Comparison of ENCODE assay signal across 20 mouse cellular contexts in genomic region chr2:32471001-32471680, GRCm38 (mm10). TPM values are rescaled to one million over a fixed set of nuclear protein-coding genes. Genes with fewer than 3 reads are reported as not detected.
DNase-seq lines count a peak whose midpoint lies in the region; ATAC-seq lines count a peak whose summit lies in the region.
"Had no signal": no experiment of that assay in that cellular context is flagged by ENCODE, and none has a peak within 500 bp of the region (broad histone marks: within the 10 kb centered on the region; RNA-seq: fewer than 3 reads in every experiment).

No protein-coding gene starts in this region.

- no peak overlapping the region for H3K4me3 ChIP-seq in liver, embryonic 16.5 days (ENCODE audit: low read depth, low read length)
- H3K4me3 ChIP-seq in liver, embryonic 11.5 days (ENCODE audit: low read depth, low read length): no peak overlapping the region
- H3K4me3 ChIP-seq: limb, embryonic 13.5 days; midbrain, embryonic 10.5 days had no signal

- ATAC-seq in liver, embryonic 16.5 days (ENCODE audit: low read depth): peak; percentile 24; the same call in 1 of the 2 replicates
- ATAC-seq in liver, embryonic 11.5 days (replicated peaks; ENCODE audit: low FRiP score): no peak
- ATAC-seq: forebrain, postnatal 0 days; inflammation-experienced regulatory T-cells, adult 6 months; Patski had no signal

- H3K4me1 ChIP-seq in liver, embryonic 16.5 days (ENCODE audit: control insufficient read depth, low read depth, low read length): no peaks in the 10 kb centered on the region; the same call in 1 of the 2 replicates
- H3K4me1 ChIP-seq in liver, embryonic 11.5 days (replicated peaks; ENCODE audit: control insufficient read depth, insufficient read depth, low read length): no peaks in the 10 kb centered on the region
- H3K4me1 ChIP-seq: limb, embryonic 13.5 days; midbrain, embryonic 10.5 days had no signal

- WGBS in liver, embryonic 16.5 days (ENCODE audit: insufficient replicate concordance): 50% methylated on average over 6 of the region's 6 CpGs
- 71% methylated on average over 6 of the region's 6 CpGs for WGBS in liver, embryonic 11.5 days
- WGBS in large intestine, adult 2 months: 27% methylated on average over 6 of the region's 6 CpGs

- no peak overlapping the region for H3K27ac ChIP-seq in liver, embryonic 16.5 days (ENCODE audit: low read length)
- H3K27ac ChIP-seq in liver, embryonic 11.5 days (ENCODE audit: low read depth, low read length): no peak overlapping the region
- H3K27ac ChIP-seq: hindbrain, embryonic 14.5 days; limb, embryonic 13.5 days; liver, embryonic 14.5 days; midbrain, embryonic 10.5 days had no signal

- no peaks in the 10 kb centered on the region for H3K9me3 ChIP-seq in liver, embryonic 16.5 days (replicated peaks; ENCODE audit: control insufficient read depth, low read length)
- H3K9me3 ChIP-seq in liver, embryonic 11.5 days (ENCODE audit: control insufficient read depth, low read length): no peaks in the 10 kb centered on the region
- H3K9me3 ChIP-seq: limb, embryonic 13.5 days had no signal

- H3K27me3 ChIP-seq in liver, embryonic 16.5 days (ENCODE audit: control insufficient read depth, insufficient read depth, low read depth, low read length): no peaks in the 10 kb centered on the region
- H3K27me3 ChIP-seq in liver, embryonic 11.5 days (replicated peaks; ENCODE audit: control insufficient read depth, insufficient read depth, low read length): no peaks in the 10 kb centered on the region
- H3K27me3 ChIP-seq: limb, embryonic 13.5 days; Patski had no signal

- no peak for DNase-seq in liver, embryonic 11.5 days (ENCODE audit: low spot score)
- DNase-seq in urinary bladder, postnatal 36 days (ENCODE audit: low spot score in 2 of 2): peak; percentile 66 to 67
- DNase-seq in urinary bladder, postnatal 4 days (ENCODE audit: low spot score in 2 of 2): no peak
- DNase-seq in large intestine, adult 2 months (ENCODE audit: low read depth, low spot score): peak; percentile 92
- DNase-seq in layer of hippocampus, adult 8-10 months (ENCODE audit: low spot score in 2 of 2): no peak
- DNase-seq in layer of hippocampus, postnatal 36 days: no peak
- no peak for DNase-seq in right cerebral cortex, postnatal 36 days (ENCODE audit: low spot score in 2 of 2)
- DNase-seq: cerebellum, adult 11-12 months; cerebellum, postnatal 14 days; forebrain, postnatal 0 days; gastrocnemius, postnatal 36 days; heart, postnatal 4 days; thymus, adult 18-20 months had no signal

- H3K36me3 ChIP-seq in liver, embryonic 16.5 days (ENCODE audit: control insufficient read depth, insufficient read depth): no peaks in the 10 kb centered on the region
- H3K36me3 ChIP-seq in liver, embryonic 11.5 days (ENCODE audit: control insufficient read depth, insufficient read depth, low read length): no peaks in the 10 kb centered on the region
- H3K36me3 ChIP-seq: limb, embryonic 13.5 days; midbrain, embryonic 10.5 days had no signal

- H3K9ac ChIP-seq in liver, embryonic 16.5 days (ENCODE audit: low read depth, low read length): no peak overlapping the region
- no peak overlapping the region for H3K9ac ChIP-seq in liver, embryonic 11.5 days (ENCODE audit: low read depth, low read length)
- H3K9ac ChIP-seq: forebrain, postnatal 0 days; hindbrain, embryonic 14.5 days; limb, embryonic 13.5 days; liver, embryonic 14.5 days had no signal

- no peak overlapping the region for H3K4me2 ChIP-seq in liver, embryonic 16.5 days (ENCODE audit: low read depth, low read length)
- H3K4me2 ChIP-seq in liver, embryonic 11.5 days: no peak overlapping the region
- H3K4me2 ChIP-seq: hindbrain, embryonic 14.5 days; limb, embryonic 13.5 days had no signal

RNA-seq across cellular contexts. Expression of gene Slc25a25, which starts 19.9 kb away (rescaled TPM):
- polyA plus RNA-seq in liver, embryonic 16.5 days (2015; fragmentation: Nextera tagmentation; extraction: Ambion mirVana): 9.5 and 9.7 TPM in 2 replicates
- polyA plus RNA-seq in liver, embryonic 11.5 days (2014; fragmentation: Nextera tagmentation; extraction: Ambion mirVana): 10.4 and 12.7 TPM in 2 replicates
- polyA plus RNA-seq in large intestine, adult 2 months (2012; rRNA removed): 22.8 and 25.4 TPM in 2 replicates
- total RNA-seq in layer of hippocampus, adult 8-10 months (2022): 10 to 100 TPM; 55.0 to 60.7 (median 55.9) TPM
- 10 to 100 TPM; 58.1 to 60.0 TPM for total RNA-seq in layer of hippocampus, postnatal 36 days (2021)

RNA-seq across cellular contexts. Expression of gene Naif1, which starts 20.9 kb away (rescaled TPM):
- polyA plus RNA-seq in liver, embryonic 16.5 days (2015; fragmentation: Nextera tagmentation; extraction: Ambion mirVana): 1.9 and 2.0 TPM in 2 replicates
- polyA plus RNA-seq in liver, embryonic 11.5 days (2014; fragmentation: Nextera tagmentation; extraction: Ambion mirVana): 4.5 and 5.4 TPM in 2 replicates
- 3.8 and 4.3 TPM in 2 replicates for polyA plus RNA-seq in large intestine, adult 2 months (2012; rRNA removed)
- total RNA-seq in layer of hippocampus, adult 8-10 months (2022): 1 to 10 TPM; 3.2 to 4.7 (median 4.2) TPM
- total RNA-seq in layer of hippocampus, postnatal 36 days (2021): 1 to 10 TPM; 4.2 to 4.4 TPM

Comparison
In these comparisons a context has a peak if more than half of its experiments do, and no peak if none do; other contexts are left out.
1. DNase-seq: peak in urinary bladder, postnatal 36 days (2 of 2) and large intestine, adult 2 months (single experiment); none in liver, embryonic 11.5 days (single experiment), urinary bladder, postnatal 4 days (0 of 2), layer of hippocampus, adult 8-10 months (0 of 2), layer of hippocampus, postnatal 36 days (0 of 2) and right cerebral cortex, postnatal 36 days (0 of 2).